ENCODE assay signal across 10 mouse cellular contexts in genomic region chr11:5498931-5499661, GRCm38 (mm10). TPM values are rescaled to one million over a fixed set of nuclear protein-coding genes. Genes with fewer than 3 reads are reported as not detected.
DNase-seq lines count a peak whose midpoint lies in the region; ATAC-seq and TF ChIP-seq lines count a peak whose summit lies in the region.
"Had no signal": no experiment of that assay in that cellular context is flagged by ENCODE, and none has a peak within 500 bp of the region (broad histone marks: within the 10 kb centered on the region; RNA-seq: fewer than 3 reads in every experiment).

No protein-coding gene starts in this region.

- H3K4me2 ChIP-seq in kidney, embryonic 15.5 days, result no peak overlapping the region
- H3K4me2 ChIP-seq in lung, embryonic 16.5 days (ENCODE audit: low read depth, low read length), result 0 out of 2 replicates have a peak overlapping the region, but pooled peaks have one; percentile 6
- H3K4me2 ChIP-seq: forebrain, embryonic 13.5 days had no signal

- H3K4me3 ChIP-seq in heart, adult 2 months, result no peak overlapping the region
- no peak overlapping the region for H3K4me3 ChIP-seq in kidney, embryonic 15.5 days (replicated peaks)
- H3K4me3 ChIP-seq in lung, embryonic 16.5 days (ENCODE audit: low read length), result no peak overlapping the region
- H3K4me3 ChIP-seq: forebrain, embryonic 13.5 days had no signal

- peak; percentile 56; the same call in 1 of the 2 replicates for ATAC-seq in kidney, embryonic 15.5 days (replicated peaks; ENCODE audit: low FRiP score)
- peak; percentile 30; the same call in 1 of the 2 replicates for ATAC-seq in lung, embryonic 16.5 days (ENCODE audit: low read depth)
- ATAC-seq: forebrain, embryonic 13.5 days had no signal

- no peak for TF ChIP-seq POLR2A in heart, adult 2 months (IDR thresholded peaks at IDR 0.05; ENCODE audit: insufficient read depth, low read depth, low read length)

- 44% methylated on average over 13 of the region's 13 CpGs for WGBS in heart, adult 2 months
- 56% methylated on average over 13 of the region's 13 CpGs for WGBS in kidney, embryonic 15.5 days
- 48% methylated on average over 13 of the region's 13 CpGs for WGBS in lung, embryonic 16.5 days

- TF ChIP-seq EP300 in heart, adult 2 months (IDR thresholded peaks at IDR 0.05; ENCODE audit: insufficient read depth, low read depth, low read length), result no peak

- no peaks in the 10 kb centered on the region for H3K9me3 ChIP-seq in kidney, embryonic 15.5 days (replicated peaks)
- no peaks in the 10 kb centered on the region for H3K9me3 ChIP-seq in lung, embryonic 16.5 days (ENCODE audit: control insufficient read depth, low read length)
- H3K9me3 ChIP-seq: forebrain, embryonic 13.5 days had no signal

- H3K4me1 ChIP-seq in heart, adult 2 months (ENCODE audit: control insufficient read depth, insufficient read depth, low read length), result peaks cover 5% of the 10 kb centered on the region
- peaks cover 14% of the 10 kb centered on the region for H3K4me1 ChIP-seq in kidney, embryonic 15.5 days
- peaks cover 17% of the 10 kb centered on the region for H3K4me1 ChIP-seq in lung, embryonic 16.5 days (replicated peaks; ENCODE audit: control insufficient read depth, insufficient read depth, low read length)
- H3K4me1 ChIP-seq: forebrain, embryonic 13.5 days had no signal

- no peaks in the 10 kb centered on the region for H3K36me3 ChIP-seq in heart, adult 2 months (ENCODE audit: control insufficient read depth, insufficient read depth, low read length)
- H3K36me3 ChIP-seq in kidney, embryonic 15.5 days, result no peaks in the 10 kb centered on the region
- no peaks in the 10 kb centered on the region for H3K36me3 ChIP-seq in lung, embryonic 16.5 days (ENCODE audit: control insufficient read depth, insufficient read depth, low read length)

- H3K79me2 ChIP-seq in heart, adult 2 months (replicated peaks; ENCODE audit: control insufficient read depth, insufficient read depth, low read length), result no peaks in the 10 kb centered on the region

- H3K9ac ChIP-seq in heart, adult 2 months (ENCODE audit: low read depth, low read length), result no peak overlapping the region
- no peak overlapping the region for H3K9ac ChIP-seq in kidney, embryonic 15.5 days
- H3K9ac ChIP-seq in lung, embryonic 16.5 days (ENCODE audit: low read length), result peak overlapping the region; percentile 28; the same call in 1 of the 2 replicates
- H3K9ac ChIP-seq: forebrain, embryonic 13.5 days had no signal

- DNase-seq in heart, adult 2 months, result no peak
- DNase-seq in heart, adult 8-10 months (ENCODE audit: low spot score), result no peak
- DNase-seq in R1 (ENCODE audit: low read depth, low spot score), result peak; percentile 96
- no peak for DNase-seq in right cerebral cortex, postnatal 25 days
- no peak for DNase-seq in cerebellum, postnatal 14 days
- DNase-seq in spleen, postnatal 10 days (ENCODE audit: low spot score in 2 of 2), result no peak
- DNase-seq: cerebellum, adult 18-20 months had no signal

- intact Hi-C loops in heart, adult 2 months (cut with DNase I), result no loop called here

- no peak for TF ChIP-seq CTCF in heart, adult 2 months (IDR thresholded peaks at IDR 0.05)

- H3K27me3 ChIP-seq in heart, adult 2 months (ENCODE audit: control insufficient read depth, insufficient read depth, low read length), result no peaks in the 10 kb centered on the region
- H3K27me3 ChIP-seq in kidney, embryonic 15.5 days, result no peaks in the 10 kb centered on the region
- H3K27me3 ChIP-seq in lung, embryonic 16.5 days (ENCODE audit: control insufficient read depth, insufficient read depth, low read depth, low read length), result no peaks in the 10 kb centered on the region
- H3K27me3 ChIP-seq: forebrain, embryonic 13.5 days had no signal

- H3K27ac ChIP-seq in heart, adult 2 months, result peak overlapping the region; percentile 36
- peak overlapping the region; percentile 79 for H3K27ac ChIP-seq in kidney, embryonic 15.5 days
- H3K27ac ChIP-seq in lung, embryonic 16.5 days (ENCODE audit: low read length), result peak overlapping the region; percentile 82
- H3K27ac ChIP-seq: forebrain, embryonic 13.5 days had no signal

RNA-seq across cellular contexts. Expression of gene Xbp1, which starts 21.4 kb away (rescaled TPM):
- 10 to 100 TPM; 73.3 to 80.4 TPM for total RNA-seq in heart, adult 2 months (2021)
- 46.3 and 86.1 TPM in 2 replicates for polyA plus RNA-seq in heart, adult 2 months (2012; rRNA removed)
- total RNA-seq in heart, adult 8-10 months (2022), result 10 to 100 TPM; 53.5 to 76.4 (median 71.0) TPM
- 189 and 200 TPM in 2 replicates for polyA plus RNA-seq in kidney, embryonic 15.5 days (2015; fragmentation: Nextera tagmentation; extraction: Ambion mirVana)
- 201 and 221 TPM in 2 replicates for polyA plus RNA-seq in lung, embryonic 16.5 days (2015; fragmentation: Nextera tagmentation; extraction: Ambion mirVana)

RNA-seq across cellular contexts. Expression of gene Ccdc117, which starts 42.9 kb away (rescaled TPM):
- 10 to 100 TPM; 21.7 to 25.6 TPM for total RNA-seq in heart, adult 2 months (2021)
- polyA plus RNA-seq in heart, adult 2 months (2012; rRNA removed), result 6.0 and 13.6 TPM in 2 replicates
- total RNA-seq in heart, adult 8-10 months (2022), result 10 to 100 TPM; 19.8 to 27.1 (median 22.6) TPM
- polyA plus RNA-seq in kidney, embryonic 15.5 days (2015; fragmentation: Nextera tagmentation; extraction: Ambion mirVana), result 18.8 and 19.7 TPM in 2 replicates
- polyA plus RNA-seq in lung, embryonic 16.5 days (2015; fragmentation: Nextera tagmentation; extraction: Ambion mirVana), result 18.0 and 18.6 TPM in 2 replicates

RNA-seq across cellular contexts. Expression of gene Znrf3, which starts 54.4 kb away (rescaled TPM):
- 1 to 10 TPM; 7.3 TPM for total RNA-seq in heart, adult 2 months (2021)
- polyA plus RNA-seq in heart, adult 2 months (2012; rRNA removed), result 2.9 and 4.4 TPM in 2 replicates
- 1 to 10 TPM; 6.2 to 8.4 (median 7.7) TPM for total RNA-seq in heart, adult 8-10 months (2022)
- polyA plus RNA-seq in kidney, embryonic 15.5 days (2015; fragmentation: Nextera tagmentation; extraction: Ambion mirVana), result 17.5 and 18.2 TPM in 2 replicates
- 15.9 and 17.2 TPM in 2 replicates for polyA plus RNA-seq in lung, embryonic 16.5 days (2015; fragmentation: Nextera tagmentation; extraction: Ambion mirVana)
